Mouse (Mus musculus) forebrain, embryonic 15.5 days (tissue): ENCODE measurements around the gene Suclg2. TPM values are rescaled to one million over a fixed set of nuclear protein-coding genes. Genes with fewer than 3 reads are reported as not detected.

Experiments used
- ATAC-seq: fragments of 200-750 bp; cut with Nextera tagmentation; replicated peaks from 2 replicates; pipeline ENCODE4 v1.8.0; 2017; ENCODE audit warnings: mild to moderate bottlenecking, moderate TSS enrichment, moderate library complexity
- H3K27ac ChIP-seq: fragments of 300-500 bp; sonication (generic); replicated peaks from 2 replicates; pipeline ENCODE4 v1.5.1; 2015; ENCODE audit warnings: mild to moderate bottlenecking, inconsistent platforms
- H3K27me3 ChIP-seq: fragments of 300-500 bp; sonication (generic); 2 replicates; pipeline ENCODE4 v1.6.1; 2015; ENCODE audit warnings: inconsistent platforms
- H3K36me3 ChIP-seq: fragments of 300-500 bp; sonication (generic); 2 replicates; pipeline ENCODE4 v1.6.1; 2015; ENCODE audit warnings: mild to moderate bottlenecking, inconsistent platforms
- H3K4me1 ChIP-seq: fragments of 300-500 bp; sonication (generic); 2 replicates; pipeline ENCODE4 v1.6.1; 2015; ENCODE audit warnings: inconsistent platforms
- H3K4me2 ChIP-seq: fragments of 300-500 bp; sonication (generic); replicated peaks from 2 replicates; pipeline ENCODE4 v1.6.1; 2015; ENCODE audit warnings: mild to moderate bottlenecking, inconsistent platforms
- H3K4me3 ChIP-seq: fragments of 300-500 bp; sonication (generic); 2 replicates; pipeline ENCODE4 v1.5.1; 2015; ENCODE audit warnings: mild to moderate bottlenecking, inconsistent platforms
- H3K9ac ChIP-seq: fragments of 300-500 bp; sonication (generic); replicated peaks from 2 replicates; pipeline ENCODE4 v1.6.1; 2015; ENCODE audit warnings: mild to moderate bottlenecking, inconsistent platforms
- H3K9me3 ChIP-seq: fragments of 300-500 bp; sonication (generic); 2 replicates; pipeline ENCODE4 v1.6.1; 2016; ENCODE audit warnings: inconsistent platforms
- WGBS: fragments of 180-500 bp; shearing (Covaris S2); methylation state at CpG from one replicate; pipeline ENCODE4 v1.1.7; 2015; ENCODE audit warnings: mixed read lengths; 5-methylcytosine and 5-hydroxymethylcytosine counted together
- polyA plus RNA-seq: library from polyadenylated mRNA; unstranded; fragments of >200 nt; fragmentation: Nextera tagmentation; extraction: Ambion mirVana; gene quantifications from 2 replicates; pipeline ENCODE4 v1.2.1, GENCODE M21; 2015

The Suclg2 gene
- 17.1 and 17.4 TPM in 2 replicates for polyA plus RNA-seq

GRCm38 (mm10) chr6:95718031-95718968, at the start of gene Suclg2:
Gene Suclg2 (minus strand): TSS chr6:95718800.
- Histone ChIP-seq H3K4me3 (peak within 1 kb of the TSS; percentile 93), H3K36me3 (no peaks in the 10 kb centered on the region), H3K4me2 (peak within 1 kb of the TSS; percentile 100), H3K27ac (peak within 1 kb of the TSS; percentile 36), H3K27me3 (no peaks in the 10 kb centered on the region), H3K9ac (peak within 1 kb of the TSS; percentile 70), H3K4me1 (peaks cover 9% of the 10 kb centered on the region), H3K9me3 (no peaks in the 10 kb centered on the region)
- ATAC-seq: peak; percentile 89
- WGBS: under 1% methylated on average over 67 of the region's 74 CpGs

- no peaks in the 10 kb centered on the region for H3K9me3 ChIP-seq
- no peak for ATAC-seq
- WGBS: 67% methylated on average over 4 of the region's 4 CpGs
Measured at GRCm38 (mm10) chr6:95766566-95766965, 48.0 kb upstream of the Suclg2 start.

GRCm38 (mm10) chr6:95759558-95760172, 41.1 kb upstream of the Suclg2 start:
- ATAC-seq: peak; percentile 78
- WGBS: 43% methylated on average over 10 of the region's 10 CpGs

More at GRCm38 (mm10) chr6:95766566-95766965, 48.0 kb upstream of the Suclg2 start:
- Histone ChIP-seq H3K36me3 (no peaks in the 10 kb centered on the region), H3K27me3 (no peaks in the 10 kb centered on the region), H3K27ac (no peak overlapping the region), H3K4me3 (no peak overlapping the region), H3K9ac (no peak overlapping the region), H3K4me1 (no peaks in the 10 kb centered on the region), H3K4me2 (no peak overlapping the region)

GRCm38 (mm10) chr6:95742378-95742777, 23.8 kb upstream of the Suclg2 start:
- no peak for ATAC-seq
- Histone ChIP-seq H3K27me3 (no peaks in the 10 kb centered on the region), H3K9ac (no peak overlapping the region), H3K4me1 (no peaks in the 10 kb centered on the region), H3K9me3 (no peaks in the 10 kb centered on the region), H3K4me2 (no peak overlapping the region), H3K36me3 (no peaks in the 10 kb centered on the region), H3K27ac (no peak overlapping the region), H3K4me3 (no peak overlapping the region)
- WGBS: 82% methylated on average over 4 of the region's 4 CpGs

More at GRCm38 (mm10) chr6:95759558-95760172, 41.1 kb upstream of the Suclg2 start:
- no peak overlapping the region for H3K27ac ChIP-seq
- H3K9ac ChIP-seq: no peak overlapping the region
- H3K4me3 ChIP-seq: no peak overlapping the region
- H3K36me3 ChIP-seq: no peaks in the 10 kb centered on the region
- no peaks in the 10 kb centered on the region for H3K9me3 ChIP-seq
- H3K27me3 ChIP-seq: no peaks in the 10 kb centered on the region
- H3K4me1 ChIP-seq: no peaks in the 10 kb centered on the region
- no peak overlapping the region for H3K4me2 ChIP-seq

GRCm38 (mm10) chr6:95731570-95732367, 13.2 kb upstream of the Suclg2 start:
- 60% methylated on average over 11 of the region's 11 CpGs for WGBS
- H3K4me1 ChIP-seq: no peaks in the 10 kb centered on the region
- no peaks in the 10 kb centered on the region for H3K9me3 ChIP-seq
- no peaks in the 10 kb centered on the region for H3K27me3 ChIP-seq
- no peak overlapping the region for H3K27ac ChIP-seq
- H3K9ac ChIP-seq: no peak overlapping the region
- no peak overlapping the region for H3K4me3 ChIP-seq
- no peaks in the 10 kb centered on the region for H3K36me3 ChIP-seq
- no peak for ATAC-seq
- H3K4me2 ChIP-seq: no peak overlapping the region

- Histone ChIP-seq H3K36me3 (no peaks in the 10 kb centered on the region), H3K27me3 (no peaks in the 10 kb centered on the region), H3K9me3 (no peaks in the 10 kb centered on the region), H3K27ac (no peak overlapping the region), H3K9ac (no peak overlapping the region), H3K4me3 (no peak overlapping the region), H3K4me2 (no peak overlapping the region), H3K4me1 (no peaks in the 10 kb centered on the region)
- no peak for ATAC-seq
- 89% methylated on average over 5 of the region's 5 CpGs for WGBS
Measured at GRCm38 (mm10) chr6:95729399-95729798, 10.8 kb upstream of the Suclg2 start.

GRCm38 (mm10) chr6:95725281-95725680, 6.7 kb upstream of the Suclg2 start:
- WGBS: 40% methylated on average over 6 of the region's 6 CpGs
- no peak for ATAC-seq
- Histone ChIP-seq H3K4me3 (no peak overlapping the region), H3K27me3 (no peaks in the 10 kb centered on the region), H3K36me3 (no peaks in the 10 kb centered on the region), H3K9me3 (no peaks in the 10 kb centered on the region), H3K27ac (no peak overlapping the region), H3K4me2 (no peak overlapping the region), H3K4me1 (no peaks in the 10 kb centered on the region), H3K9ac (no peak overlapping the region)

GRCm38 (mm10) chr6:95723361-95723760, 4.8 kb upstream of the Suclg2 start:
- Histone ChIP-seq H3K4me2 (no peak overlapping the region), H3K36me3 (no peaks in the 10 kb centered on the region), H3K27ac (no peak overlapping the region), H3K27me3 (no peaks in the 10 kb centered on the region), H3K9ac (no peak overlapping the region), H3K4me3 (no peak overlapping the region), H3K9me3 (no peaks in the 10 kb centered on the region), H3K4me1 (peaks cover 4% of the 10 kb centered on the region)
- no peak for ATAC-seq
- 76% methylated on average over 6 of the region's 6 CpGs for WGBS

GRCm38 (mm10) chr6:95719791-95720190, 1.2 kb upstream of the Suclg2 start:
- peaks cover 9% of the 10 kb centered on the region for H3K4me1 ChIP-seq
- H3K4me2 ChIP-seq: no peak overlapping the region
- H3K9me3 ChIP-seq: no peaks in the 10 kb centered on the region
- no peak overlapping the region for H3K4me3 ChIP-seq
- H3K27ac ChIP-seq: no peak overlapping the region
- no peak overlapping the region for H3K9ac ChIP-seq
- no peaks in the 10 kb centered on the region for H3K27me3 ChIP-seq
- no peaks in the 10 kb centered on the region for H3K36me3 ChIP-seq
- ATAC-seq: no peak
- WGBS: 86% methylated on average over 3 of the region's 3 CpGs

GRCm38 (mm10) chr6:95718969-95719333, 351 bp upstream of the Suclg2 start:
- WGBS: 0% methylated on average over 1 of the region's 1 CpGs

GRCm38 (mm10) chr6:95717071-95717470, 1.5 kb downstream of the Suclg2 start:
- no peaks in the 10 kb centered on the region for H3K9me3 ChIP-seq
- WGBS: 75% methylated on average over 3 of the region's 3 CpGs
- H3K4me3 ChIP-seq: no peak overlapping the region
- no peaks in the 10 kb centered on the region for H3K36me3 ChIP-seq
- H3K27ac ChIP-seq: no peak overlapping the region
- ATAC-seq: no peak
- no peak overlapping the region for H3K4me2 ChIP-seq
- H3K4me1 ChIP-seq: peaks cover 11% of the 10 kb centered on the region
- no peak overlapping the region for H3K9ac ChIP-seq
- H3K27me3 ChIP-seq: no peaks in the 10 kb centered on the region

More at GRCm38 (mm10) chr6:95718969-95719333, 351 bp upstream of the Suclg2 start:
- Histone ChIP-seq H3K4me3 (peak overlapping the region; percentile 93), H3K27ac (no peak overlapping the region), H3K4me2 (peak overlapping the region; percentile 100), H3K4me1 (peaks cover 9% of the 10 kb centered on the region), H3K9ac (peak overlapping the region; percentile 70), H3K27me3 (no peaks in the 10 kb centered on the region), H3K9me3 (no peaks in the 10 kb centered on the region), H3K36me3 (no peaks in the 10 kb centered on the region)
- ATAC-seq: no peak; the same call in none of the 2 replicates

- Histone ChIP-seq H3K4me3 (no peak overlapping the region), H3K27me3 (no peaks in the 10 kb centered on the region), H3K9ac (no peak overlapping the region), H3K27ac (no peak overlapping the region), H3K36me3 (no peaks in the 10 kb centered on the region), H3K9me3 (no peaks in the 10 kb centered on the region), H3K4me2 (no peak overlapping the region), H3K4me1 (peaks cover 11% of the 10 kb centered on the region)
- 96% methylated on average over 5 of the region's 5 CpGs for whole genome bisulfite sequencing
- ATAC-seq: no peak
Measured at GRCm38 (mm10) chr6:95716476-95716875, 2.1 kb downstream of the Suclg2 start.
